Mouse (Mus musculus) T-cell, adult 2 months (primary cell): ENCODE data around the gene Ndufaf8.
A peak's percentile ranks its signal among the peaks of the same experiment; 100 is the strongest.

Experiments used
- DNase-seq: peaks from one replicate; pipeline ENCODE4 v3.0.0; 2022; ENCODE audit warnings: low spot score

Ndufaf8 gene

DNA sequence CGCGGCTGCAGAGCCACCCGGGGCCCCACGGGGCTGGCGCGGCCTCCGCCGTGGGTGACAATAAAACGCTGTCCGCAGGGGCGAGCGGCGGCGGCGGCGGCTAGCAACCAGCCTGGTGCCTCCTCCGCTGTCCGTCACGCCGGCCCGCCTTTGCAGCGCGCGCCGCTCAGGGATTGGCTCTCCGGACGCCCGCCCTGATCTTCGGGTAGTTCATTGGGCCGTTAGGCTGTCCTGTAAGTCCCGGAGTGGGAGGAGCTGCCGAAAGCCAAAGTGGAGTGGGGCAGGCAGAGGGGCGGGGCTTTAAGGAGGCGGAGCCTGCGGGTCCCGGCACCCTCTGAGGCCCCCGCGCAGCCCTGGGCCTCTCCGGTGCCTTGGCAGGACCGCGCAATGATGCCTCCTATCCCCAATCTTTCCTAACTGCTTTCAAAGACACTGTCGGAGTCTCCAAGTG lies 12.0 kb upstream of the Ndufaf8 start, which contains the start of gene Cep131:
TSS of gene Cep131 (minus strand) at position 126 of the 451 bp plus-strand sequence.
- DNase-seq = peak; percentile 96

DNA sequence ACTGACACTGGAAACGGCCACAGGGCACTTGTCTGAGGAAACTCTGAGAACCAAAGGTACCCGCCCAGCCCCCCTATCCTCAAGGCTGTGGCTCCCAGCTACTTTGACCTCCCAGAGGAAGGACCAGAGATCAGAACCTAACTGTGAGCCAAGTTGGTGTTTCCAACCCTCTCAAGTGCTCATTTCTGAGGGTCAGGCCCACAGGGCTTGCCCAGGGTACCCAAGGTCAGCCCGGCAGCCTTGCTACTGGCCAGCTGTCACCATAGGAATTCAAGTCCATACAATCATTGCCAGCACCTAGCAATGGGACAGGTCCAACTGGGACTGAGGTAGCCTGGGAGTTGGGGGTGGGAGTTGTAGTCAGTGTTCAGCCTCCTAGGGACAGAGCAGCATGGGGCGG lies 8.1 kb upstream of the Ndufaf8 start:
- DNase-seq = no peak

DNA sequence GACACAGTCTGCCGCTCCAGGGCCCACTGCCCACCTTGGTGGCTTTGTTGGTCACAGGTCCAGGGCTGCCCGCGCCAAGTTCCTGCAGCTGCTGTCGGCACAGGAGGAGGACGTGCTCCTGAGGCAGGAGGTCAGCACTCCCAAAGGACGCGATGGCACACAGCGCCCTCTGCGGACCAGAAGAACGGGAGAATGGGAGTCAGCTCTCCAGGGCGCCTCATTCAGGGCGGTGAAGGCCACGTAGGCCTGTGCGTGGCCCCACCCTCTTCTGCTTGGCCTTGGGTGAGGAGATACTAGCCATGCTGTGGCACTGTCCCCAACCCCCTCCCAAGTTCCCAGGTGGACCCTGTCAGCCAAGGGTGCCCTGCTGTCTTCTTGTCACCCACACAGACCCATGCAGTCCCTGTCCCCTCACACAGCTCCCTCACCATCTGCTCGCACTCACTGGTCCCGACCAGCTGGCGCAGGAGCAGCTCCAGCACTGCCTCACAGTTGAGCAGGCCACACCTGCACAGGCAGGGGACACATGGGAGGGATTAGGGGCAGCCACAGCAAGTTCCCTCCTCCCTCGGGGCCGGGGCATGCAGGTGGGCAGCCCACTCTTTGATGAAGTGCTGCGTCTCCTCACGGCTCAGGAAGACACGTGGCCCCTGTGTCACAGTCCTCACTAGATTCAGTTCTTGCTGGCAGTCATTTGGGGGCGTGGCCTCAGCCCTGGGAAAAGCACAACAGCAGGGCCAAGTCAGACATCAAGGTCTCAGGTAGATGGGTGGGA lies 5.7 kb upstream of the Ndufaf8 start:
- DNase-seq = no peak

DNA sequence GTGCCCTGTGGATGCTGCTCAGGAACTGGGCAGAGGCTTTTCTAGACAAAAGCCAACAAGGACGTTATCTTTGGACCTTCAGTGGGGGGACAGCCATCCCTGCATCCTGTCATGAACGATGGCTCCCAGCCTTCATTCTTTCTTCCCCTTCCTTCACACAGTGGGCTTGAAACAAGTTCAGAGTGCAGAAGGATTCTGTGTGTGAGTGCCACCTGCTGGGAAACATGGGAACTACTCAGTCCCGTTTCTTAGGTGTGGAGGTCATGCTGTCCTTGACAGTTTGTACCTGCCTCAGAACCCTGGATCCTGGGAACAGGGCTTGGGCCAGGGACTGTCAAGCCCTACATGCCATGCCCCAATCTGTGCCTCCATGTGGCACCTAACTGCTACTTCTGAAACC lies 2.3 kb downstream of the Ndufaf8 start:
- peak; percentile 57 for DNase-seq

DNA sequence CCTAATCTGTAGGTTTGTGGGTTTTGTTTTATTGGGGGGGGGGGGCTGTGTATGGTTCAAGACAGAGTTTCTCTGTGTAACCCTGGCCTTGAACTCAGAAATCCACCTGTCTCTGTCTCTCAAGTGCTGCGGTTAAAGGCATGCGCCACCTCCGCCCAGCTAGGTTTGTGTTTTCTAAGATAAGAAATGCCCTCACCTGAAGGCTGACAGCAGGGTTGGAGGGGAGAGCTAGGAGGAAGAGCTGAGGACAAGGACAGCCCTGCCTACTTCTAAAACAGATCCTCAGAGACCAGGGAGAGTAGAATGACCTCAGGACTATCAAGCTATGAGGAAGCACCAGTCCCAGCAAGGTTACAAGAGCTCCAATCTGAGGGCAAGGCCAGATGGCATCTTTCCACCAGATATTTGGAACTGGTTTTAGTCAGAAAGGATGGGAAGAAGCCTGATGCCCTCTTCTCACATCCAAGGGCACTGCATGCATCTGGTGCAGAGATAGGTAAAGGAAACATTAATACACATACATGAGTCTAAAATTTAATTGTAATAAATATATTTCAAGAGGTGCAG lies 4.8 kb downstream of the Ndufaf8 start:
- no peak for DNase-seq

DNA sequence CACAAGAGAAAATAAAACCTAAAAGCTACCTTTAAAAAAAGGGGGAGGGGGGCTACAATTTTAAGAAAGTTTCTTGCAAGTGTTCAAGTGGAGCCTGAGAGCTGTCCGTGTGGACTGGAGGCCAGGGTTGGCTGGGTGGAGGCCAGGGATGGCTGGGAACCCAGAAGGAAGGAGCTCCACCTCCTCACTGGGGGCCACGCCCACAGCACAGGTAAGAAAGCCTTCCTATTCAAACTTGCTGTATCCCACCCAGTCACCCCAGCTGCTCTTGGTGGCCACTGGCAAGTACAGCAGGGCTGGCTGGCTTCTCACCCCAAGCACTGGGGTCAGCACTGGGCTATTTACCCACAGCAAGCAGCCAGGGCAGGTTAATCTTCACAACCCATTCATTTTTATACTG lies 8.3 kb downstream of the Ndufaf8 start:
- no peak for DNase-seq

DNA sequence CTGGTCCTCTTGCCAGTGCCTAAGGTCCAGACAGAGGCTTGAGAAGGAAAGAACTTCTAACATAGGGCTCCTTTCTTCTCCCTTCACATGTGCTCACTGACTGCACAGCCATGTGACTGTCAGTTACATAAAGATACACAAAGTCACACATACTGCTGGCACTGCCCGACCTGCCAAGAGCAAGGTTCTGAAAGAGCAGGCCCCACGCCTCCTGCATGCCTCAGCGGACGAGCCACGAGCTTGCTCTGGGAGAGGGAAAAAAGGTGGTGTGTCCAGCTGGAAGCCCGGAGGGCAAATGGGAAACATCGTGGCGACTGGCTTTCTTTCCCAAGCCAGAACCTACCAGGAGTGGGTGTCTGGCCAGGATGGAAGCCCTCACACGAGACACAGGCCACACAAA lies 9.1 kb downstream of the Ndufaf8 start:
- DNase-seq = no peak

DNA sequence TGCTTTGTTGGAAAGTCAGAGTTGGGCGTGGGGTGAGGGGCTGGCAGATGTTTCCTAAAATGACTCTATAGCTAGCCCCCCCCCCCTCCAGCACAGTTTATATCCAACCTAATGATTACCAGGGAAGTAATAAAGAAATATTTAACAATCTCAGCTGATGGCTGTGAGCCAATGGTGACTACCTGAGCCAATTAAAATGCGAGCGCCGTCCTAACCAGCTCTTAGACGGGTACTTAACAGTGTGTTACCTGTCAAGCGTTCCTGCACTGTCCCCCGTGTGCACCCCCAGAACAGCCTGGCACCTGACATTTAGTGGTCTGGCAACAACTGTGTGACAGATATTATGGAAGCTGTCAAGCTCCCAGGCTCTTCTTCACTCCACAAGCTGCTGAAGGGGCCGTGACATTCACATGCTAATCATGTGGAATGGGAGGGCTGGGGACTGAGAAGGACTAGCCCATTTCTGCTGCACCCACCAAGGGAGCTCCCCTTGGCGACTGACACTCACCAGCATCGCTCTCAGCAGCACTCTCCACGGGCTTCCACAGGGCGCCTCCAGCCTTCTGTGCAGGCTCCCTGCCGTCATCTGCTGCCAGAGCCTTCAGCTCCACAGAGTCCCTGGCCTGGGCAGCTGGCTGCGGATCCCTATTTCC lies 11.0 kb downstream of the Ndufaf8 start:
- no peak for DNase-seq

DNA sequence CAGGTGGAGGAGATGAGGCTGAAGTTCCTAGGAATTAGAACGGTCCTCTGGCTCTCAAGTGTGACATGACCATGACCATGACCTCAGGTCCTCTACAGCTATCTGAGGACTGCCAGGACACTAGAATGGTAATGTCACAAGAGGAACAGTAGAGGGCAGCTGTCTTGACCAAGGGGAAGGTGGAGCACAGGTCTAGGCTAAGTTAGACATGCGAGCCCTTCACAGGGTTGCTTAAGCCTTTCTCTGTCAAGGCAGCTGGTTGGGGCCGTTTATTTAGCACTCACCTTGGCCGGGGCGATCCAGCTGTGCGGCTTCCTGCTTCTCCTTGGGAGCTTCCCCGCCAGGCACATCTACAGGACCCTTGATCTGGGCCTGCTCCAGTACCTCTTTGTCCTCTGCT lies 11.8 kb downstream of the Ndufaf8 start:
- DNase-seq = no peak

DNA sequence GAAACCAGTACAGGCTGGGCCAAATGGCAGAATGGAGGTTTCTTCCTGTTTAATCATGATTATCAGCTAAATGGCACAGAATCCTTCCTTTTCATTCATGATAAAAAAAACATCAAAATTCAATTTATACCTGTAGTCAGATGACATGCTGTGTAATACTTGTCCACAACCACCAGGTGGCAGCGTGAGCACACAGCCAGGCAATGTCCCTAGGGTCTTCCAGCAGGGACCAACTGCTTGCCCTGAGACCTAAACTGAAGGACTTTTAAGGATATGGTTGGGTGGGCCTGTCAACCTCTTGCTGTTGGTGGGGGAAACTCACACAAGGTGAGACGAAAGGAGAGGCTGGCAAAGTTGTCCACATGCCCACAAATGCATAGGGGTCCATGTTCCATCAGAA lies 12.3 kb downstream of the Ndufaf8 start:
- DNase-seq = peak; percentile 42

DNA sequence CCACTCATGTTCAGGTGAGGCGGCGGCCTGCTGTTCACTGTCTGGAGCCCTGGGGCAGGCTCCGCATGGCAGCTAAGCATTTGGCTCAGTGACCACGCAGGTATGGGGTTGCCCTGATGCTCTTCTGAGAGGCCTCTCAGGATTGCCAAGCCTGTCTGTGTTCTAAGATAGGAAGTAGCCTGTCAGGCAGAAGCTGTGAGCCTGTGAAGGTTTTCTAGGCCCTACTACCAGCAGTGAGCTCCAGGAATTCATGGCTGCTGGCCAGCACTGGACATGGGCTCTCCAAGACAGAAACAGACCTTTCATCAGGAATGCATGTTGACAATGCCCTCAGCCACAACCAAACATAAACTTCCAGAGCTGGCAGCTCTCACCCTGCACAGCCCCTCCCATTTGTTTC lies 13.4 kb downstream of the Ndufaf8 start:
- no peak for DNase-seq

DNA sequence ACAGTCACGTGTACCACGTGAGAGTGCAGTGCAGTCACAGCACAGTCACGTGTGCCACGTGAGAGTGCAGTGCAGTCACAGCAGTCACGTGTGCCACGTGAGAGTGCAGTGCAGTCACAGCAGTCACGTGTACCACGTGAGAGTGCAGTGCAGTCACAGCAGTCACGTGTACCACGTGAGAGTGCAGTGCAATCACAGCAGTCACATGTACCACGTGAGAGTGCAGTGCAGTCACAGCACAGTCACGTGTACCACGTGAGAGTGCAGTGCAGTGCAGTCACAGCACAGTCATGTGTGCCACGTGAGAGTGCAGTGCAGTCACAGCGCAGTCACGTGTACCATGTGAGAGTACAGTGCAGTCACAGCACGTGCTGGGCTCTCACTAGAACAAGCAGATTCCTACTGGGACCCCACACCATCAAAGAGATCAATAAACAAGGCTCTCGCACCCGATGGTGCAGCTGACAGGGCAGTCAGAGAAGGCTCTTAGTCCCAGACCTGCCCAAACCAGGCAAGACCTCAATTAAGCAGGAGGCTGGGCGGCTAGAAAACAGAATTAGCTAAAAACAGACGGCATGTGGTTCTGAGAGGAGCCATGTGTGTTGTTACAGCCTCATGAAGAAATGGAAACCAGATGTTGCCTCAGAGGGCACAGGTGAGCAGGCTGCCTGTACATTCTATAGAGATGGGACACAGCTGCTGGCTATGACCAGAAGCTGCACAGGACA lies 15.9 kb downstream of the Ndufaf8 start:
- no peak for DNase-seq

DNA sequence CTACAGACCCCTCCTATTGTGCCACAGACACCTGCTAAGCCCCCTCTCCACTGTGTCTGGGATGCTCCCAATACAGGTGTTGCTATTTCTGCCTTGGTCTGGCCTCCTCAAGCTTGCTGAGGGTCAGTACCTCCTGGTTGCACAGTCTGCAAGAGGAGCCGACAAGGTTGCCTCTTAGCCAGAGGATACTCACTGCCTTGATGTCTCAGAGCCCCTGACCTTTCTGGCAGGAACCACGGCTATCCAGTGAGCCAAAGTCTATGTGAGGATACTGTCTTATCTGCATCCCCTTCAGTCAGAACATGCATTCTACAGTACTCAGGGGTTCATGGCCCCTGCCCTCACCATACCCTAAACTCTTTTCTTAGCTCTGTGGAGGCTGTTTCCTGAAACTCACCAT lies 18.9 kb downstream of the Ndufaf8 start:
- DNase-seq = no peak

DNA sequence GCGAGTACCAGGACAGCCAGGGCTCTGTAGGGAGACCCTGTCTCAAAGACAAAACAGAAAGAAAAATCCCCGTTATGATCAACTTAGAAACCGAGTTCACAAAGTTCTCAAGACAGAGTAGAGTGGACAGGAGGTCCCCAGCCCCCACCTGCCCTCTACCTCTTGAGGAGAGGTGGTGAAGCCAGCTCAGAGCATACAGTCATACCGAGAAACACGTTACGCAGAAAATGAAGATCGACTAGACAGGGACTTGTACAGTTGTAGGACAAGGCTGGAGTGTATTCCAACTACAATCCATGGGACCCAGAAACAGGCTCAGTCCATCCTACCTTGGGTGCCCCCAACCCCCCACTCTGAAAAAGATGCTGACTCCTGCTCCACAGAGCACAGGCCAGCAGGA lies 20.4 kb downstream of the Ndufaf8 start:
- no peak for DNase-seq

DNA sequence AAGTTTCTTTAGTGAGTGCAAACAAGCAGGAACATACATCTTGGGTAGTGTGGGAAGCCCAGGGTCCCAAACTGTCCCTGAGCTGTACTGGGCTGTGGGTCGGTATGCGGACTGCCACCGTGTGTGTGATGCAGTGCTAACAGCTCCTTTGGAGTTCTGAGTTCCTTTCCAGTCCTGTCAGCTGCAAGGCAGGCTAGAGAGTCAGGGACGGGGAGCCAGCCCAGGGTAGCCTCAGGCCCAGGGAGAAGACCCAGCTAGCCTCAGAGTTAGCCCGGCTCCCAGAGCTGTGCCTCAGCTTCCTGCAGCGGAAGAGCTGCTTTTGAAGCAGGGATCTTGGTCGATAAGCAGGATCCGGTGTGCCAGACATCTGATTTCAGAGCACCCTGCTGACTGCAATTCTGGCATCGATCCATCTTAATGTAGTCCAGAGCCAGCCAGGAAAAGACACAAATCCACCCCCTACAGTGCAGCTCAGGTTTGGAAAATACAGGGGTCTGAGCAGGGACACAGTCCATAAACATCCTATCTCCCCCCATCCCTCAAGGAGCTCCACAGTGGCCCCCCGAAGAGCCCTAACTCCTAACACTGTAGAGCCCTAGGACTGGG lies 21.3 kb downstream of the Ndufaf8 start:
- DNase-seq = no peak

DNA sequence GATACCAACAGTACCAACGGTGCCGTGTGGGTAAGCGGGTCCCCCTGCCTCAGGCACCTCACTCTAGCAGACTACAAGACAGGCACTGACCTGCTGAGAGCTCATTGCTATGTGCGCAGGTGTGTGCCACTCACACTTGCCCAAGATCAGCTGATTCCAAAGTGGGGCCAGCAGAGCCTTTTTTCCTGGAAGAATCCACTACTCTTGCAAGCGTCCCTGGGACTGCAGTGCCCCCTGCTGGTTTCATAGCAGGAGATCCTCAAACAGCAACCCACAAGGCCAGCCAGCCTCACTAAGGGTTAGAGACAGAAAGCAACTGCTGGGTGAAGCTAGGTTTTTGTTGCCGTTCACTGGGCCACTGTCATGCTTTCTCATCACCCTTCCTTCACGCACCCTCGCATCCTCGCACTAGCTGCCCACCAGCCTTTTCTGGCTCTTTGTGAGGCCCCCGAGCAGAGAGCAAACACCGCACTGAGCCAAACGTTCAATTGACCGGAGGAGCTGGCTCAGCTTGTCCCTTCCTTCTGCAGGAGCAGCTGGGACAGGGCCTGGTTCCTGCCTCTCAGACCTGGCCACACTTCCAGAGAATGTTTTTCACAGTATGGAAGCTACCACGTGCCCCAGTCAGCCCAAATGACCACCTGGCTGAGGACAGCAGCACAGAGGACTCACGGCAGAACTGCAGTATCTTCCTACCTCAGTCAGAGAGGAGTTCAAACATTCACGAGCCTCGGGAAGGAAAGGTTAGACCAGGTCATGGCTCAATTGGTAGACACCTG lies 22.1 kb downstream of the Ndufaf8 start:
- DNase-seq = no peak

DNA sequence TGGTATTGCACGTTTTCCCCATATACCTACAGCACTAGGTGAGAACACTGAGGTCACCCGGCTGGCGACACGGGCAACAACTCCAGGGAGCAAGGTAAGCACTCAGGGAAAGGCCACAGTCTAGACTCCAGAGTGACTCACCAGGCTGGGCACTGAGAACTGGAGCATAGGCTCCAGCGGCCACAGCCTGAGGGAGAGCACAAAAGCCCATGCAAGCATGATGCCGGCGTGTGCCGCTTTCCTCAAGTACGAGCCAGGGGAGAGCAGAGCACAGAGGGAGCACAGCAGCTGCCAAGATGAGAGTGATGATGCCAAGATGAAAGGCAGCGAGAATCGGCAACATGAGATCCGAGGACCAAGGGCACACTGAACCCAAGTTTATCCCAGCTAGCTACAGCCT lies 23.4 kb downstream of the Ndufaf8 start:
- DNase-seq = no peak

DNA sequence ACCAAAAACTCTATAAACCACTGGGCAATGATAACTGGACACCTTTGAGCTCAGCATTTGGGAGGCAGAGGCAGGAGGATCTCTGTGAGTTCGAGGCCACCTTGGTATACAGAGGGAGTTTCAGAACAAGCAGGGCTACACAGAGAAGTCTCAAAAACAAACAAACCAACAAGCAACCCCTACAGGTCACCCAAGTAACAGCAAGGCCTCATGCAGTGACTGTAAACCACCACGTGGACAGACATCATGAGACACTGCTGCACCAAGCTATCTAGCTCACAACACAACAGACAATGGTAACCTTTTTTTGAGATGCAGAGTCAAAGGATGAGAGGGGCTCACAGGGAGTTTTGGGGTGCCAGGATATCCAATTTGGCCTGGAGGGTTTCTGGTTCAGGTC lies 28.1 kb downstream of the Ndufaf8 start:
- DNase-seq = no peak

DNA sequence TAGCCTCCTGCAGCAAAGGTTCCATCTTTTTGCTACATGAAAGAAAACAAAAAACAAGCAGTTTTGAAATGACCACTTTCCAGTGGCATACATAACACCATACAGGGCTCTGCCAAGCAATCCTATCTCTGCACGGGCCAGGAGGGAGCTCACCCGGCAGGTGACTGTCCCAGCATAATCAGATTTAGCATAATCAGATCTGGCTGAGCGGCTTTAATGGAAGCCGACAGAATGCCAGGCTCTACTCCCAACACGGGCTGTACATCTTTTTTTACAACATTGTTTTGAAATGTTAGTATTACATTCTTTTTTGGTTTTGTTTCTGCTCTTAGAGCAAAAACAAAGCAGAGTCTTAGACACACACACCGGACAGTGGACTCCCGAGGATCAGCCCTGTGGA lies 30.6 kb downstream of the Ndufaf8 start:
- no peak for DNase-seq

DNA sequence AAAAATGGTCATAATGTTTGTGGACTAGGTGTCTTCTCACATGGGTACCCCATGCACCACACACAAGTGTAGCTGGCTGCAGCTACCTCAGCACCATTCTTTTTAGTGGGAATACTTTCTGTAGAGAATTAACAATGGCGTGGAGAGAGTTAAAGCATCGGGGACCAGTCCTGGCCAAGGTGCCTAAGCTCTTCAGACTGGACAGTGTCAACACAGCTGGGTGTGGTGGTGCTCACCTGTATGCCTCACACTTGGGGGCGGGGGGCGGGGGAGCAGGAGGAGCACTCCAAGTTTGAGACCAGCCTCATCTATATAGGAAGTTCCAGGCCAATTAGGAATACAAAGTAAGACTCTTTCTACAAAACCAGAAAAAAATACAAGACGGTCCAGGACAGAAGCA lies 35.4 kb downstream of the Ndufaf8 start:
- no peak for DNase-seq

DNA sequence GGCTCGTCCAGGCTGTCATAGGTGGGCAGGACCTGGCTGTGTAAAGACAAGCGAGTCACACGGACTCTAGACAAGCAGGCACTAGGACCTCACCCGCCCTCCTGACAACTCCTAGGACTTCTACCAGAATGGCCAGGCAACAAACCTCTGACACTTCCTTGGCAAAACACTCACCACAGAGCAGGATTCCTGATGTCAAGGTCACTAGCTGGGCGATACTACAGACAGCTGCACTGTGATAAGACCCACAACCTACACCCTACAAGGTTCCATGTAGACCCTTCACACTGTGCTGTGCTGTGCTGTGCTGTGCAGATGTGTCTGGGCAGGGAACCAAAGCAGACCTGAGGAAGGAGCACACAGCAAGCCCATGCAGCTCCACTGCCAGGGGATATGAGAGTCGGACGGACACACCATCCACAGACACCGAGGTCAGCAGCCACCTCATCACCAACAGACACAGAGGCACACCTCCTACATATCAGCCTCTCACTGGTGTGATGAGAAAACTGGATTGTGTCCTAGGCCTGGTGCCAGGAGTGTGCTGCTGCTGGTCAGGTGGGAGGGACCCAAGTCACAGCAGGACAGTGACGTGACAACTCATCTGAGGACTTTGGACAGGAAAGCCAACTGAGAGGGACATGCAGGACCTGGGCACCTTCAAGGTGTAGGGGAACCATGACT lies 36.3 kb downstream of the Ndufaf8 start:
- no peak for DNase-seq
